Mouse (Mus musculus) C2C12 (cell line): ENCODE data around the gene Gm6685.

Experiments
- CEBPB ChIP-seq: IDR thresholded peaks from one replicate; pipeline ENCODE4 v1.6.1; 2011; ENCODE audit warnings: low read depth, mild to moderate bottlenecking, control low read depth, moderate library complexity
- CTCF ChIP-seq: IDR thresholded peaks from one replicate; pipeline ENCODE4 v1.5.1; 2011; ENCODE audit not compliant: control insufficient read depth, insufficient read depth, insufficient read length
- FOSL1 ChIP-seq: IDR thresholded peaks from one replicate; pipeline ENCODE4 v1.8.0; 2011; ENCODE audit warnings: mild to moderate bottlenecking, low read length; ENCODE audit not compliant: poor library complexity, insufficient read depth, severe bottlenecking
- MAX ChIP-seq: IDR thresholded peaks from one replicate; pipeline ENCODE4 v1.6.1; 2011; ENCODE audit warnings: mild to moderate bottlenecking, control low read depth
- MYOG ChIP-seq: IDR thresholded peaks from one replicate; pipeline ENCODE4 v1.6.1; 2011; ENCODE audit not compliant: control insufficient read depth, insufficient read length; ENCODE audit errors: extremely low read depth
- USF1 ChIP-seq: IDR thresholded peaks from one replicate; pipeline ENCODE4 v1.6.1; 2011; ENCODE audit warnings: low read depth, mild to moderate bottlenecking, control low read depth, moderate library complexity

DNA sequence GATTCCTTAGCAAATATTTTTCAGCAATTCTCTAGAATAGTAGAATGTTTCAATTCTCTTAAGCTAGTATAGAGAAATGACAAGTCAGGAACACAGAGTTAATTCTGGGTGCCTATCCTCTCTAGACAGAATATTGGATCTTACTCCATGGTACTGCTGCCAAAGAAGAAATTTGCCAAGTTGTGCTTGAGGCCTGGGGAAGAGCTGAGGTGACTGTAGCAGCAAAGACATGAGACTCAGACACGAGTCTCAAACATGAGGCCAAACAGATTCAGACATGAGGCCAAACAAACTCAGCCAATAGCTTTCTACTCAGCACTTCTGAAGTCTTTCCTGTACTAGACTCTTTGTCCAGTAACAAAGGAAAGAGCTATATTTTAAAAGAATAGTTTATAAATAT lies 26.3 kb downstream of the Gm6685 start:
- TF ChIP-seq CTCF (no peak), MAX (no peak), CEBPB (no peak), MYOG (no peak), USF1 (no peak), FOSL1 (no peak)
